Mouse (Mus musculus): ENCODE results near the gene Ifnk. TPM values are rescaled to one million over a fixed set of nuclear protein-coding genes. Genes with fewer than 3 reads are reported as not detected.
A peak's percentile ranks its signal among the peaks of the same experiment; 100 is the strongest.

Ifnk gene
- polyA plus RNA-seq, 1 experiment from 2014 or later = 0.27 TPM

DNA sequence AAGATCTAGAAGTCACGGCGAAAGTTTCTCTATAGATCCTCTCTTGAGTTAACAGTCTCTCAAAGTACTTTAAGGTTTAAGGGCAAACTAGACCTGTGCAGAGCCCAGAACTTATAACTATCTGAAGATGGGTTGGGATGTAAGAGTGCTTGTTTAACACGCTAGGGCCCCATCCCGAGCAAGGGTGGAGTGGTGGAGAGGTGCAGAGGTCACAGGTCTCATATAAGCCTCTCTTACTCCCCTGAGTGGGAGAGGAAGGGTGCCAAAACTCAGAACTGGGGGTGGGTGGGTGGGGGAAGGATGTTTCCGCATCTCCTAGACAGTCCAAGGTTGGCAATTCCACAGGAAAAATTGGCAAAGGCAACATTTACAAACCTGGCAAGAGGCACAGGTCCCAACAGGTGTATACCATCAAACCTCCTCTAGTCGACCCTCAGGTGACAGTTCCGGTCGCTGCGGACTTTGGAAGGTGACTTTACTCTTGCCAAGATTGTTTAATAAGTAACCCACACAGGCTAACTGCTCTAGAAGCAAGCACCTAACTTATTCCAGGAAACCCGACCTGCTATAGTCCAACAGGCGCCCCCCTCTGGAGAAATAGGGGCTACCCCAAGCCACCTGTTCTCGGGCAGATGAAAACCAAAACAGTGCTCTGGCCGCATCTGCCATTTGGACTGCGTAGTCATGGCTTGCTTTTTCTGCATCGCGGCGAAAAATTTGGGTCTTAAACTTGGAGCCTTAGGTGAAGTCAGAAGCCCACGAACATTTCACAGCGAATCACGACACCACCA, 3.5 kb downstream of the Ifnk start:
- H3K27ac ChIP-seq (ENCODE audit: low read length) = peak overlapping the region; percentile 81
- H3K9ac ChIP-seq (replicated peaks; ENCODE audit: low read length) = peak overlapping the region; percentile 80
- H3K4me2 ChIP-seq (replicated peaks; ENCODE audit: low read depth, low read length) = peak overlapping the region; percentile 79
- peaks cover 10% of the 10 kb centered on the region for H3K4me1 ChIP-seq (ENCODE audit: insufficient read depth, low read length)
- no peaks in the 10 kb centered on the region for H3K9me3 ChIP-seq (ENCODE audit: low read length)
- no peaks in the 10 kb centered on the region for H3K36me3 ChIP-seq (ENCODE audit: insufficient read depth, low read length)
- 17% methylated on average over 20 of the region's 20 CpGs for WGBS
- ATAC-seq (ENCODE audit: low FRiP score, low TSS enrichment) = peak; percentile 81
- 0 out of 2 replicates have a peak, but pooled peaks cover 4% of the 10 kb centered on the region for H3K27me3 ChIP-seq (ENCODE audit: insufficient read depth, low read length)
- H3K4me3 ChIP-seq (ENCODE audit: low read length) = peak overlapping the region; percentile 75

DNA sequence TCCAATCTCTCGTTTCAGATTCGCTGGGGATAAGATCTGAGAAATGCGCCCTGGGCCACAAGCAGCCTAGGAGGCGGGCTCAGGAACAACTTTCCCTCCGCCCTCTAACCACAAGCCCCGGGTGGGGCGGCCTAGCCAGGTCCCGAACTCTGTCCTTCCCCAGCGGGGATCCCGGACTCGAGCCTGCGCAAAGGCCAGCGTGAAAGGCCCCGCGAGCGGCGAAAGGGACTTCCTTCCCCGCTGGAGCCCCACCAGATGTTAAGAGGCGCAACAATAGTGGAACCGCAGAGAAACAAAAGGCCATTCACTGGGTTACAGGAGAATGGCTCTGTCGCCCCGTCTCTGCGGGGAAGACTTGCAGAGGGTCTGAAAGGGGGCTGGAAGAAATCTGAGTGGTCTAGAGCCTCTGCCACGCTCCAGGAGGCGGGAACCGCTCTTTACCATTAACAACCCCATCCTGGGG, 4.3 kb downstream of the Ifnk start:
- H3K36me3 ChIP-seq (ENCODE audit: insufficient read depth, low read length) = no peaks in the 10 kb centered on the region
- peak overlapping the region; percentile 80 for H3K9ac ChIP-seq (replicated peaks; ENCODE audit: low read length)
- no peaks in the 10 kb centered on the region for H3K9me3 ChIP-seq (ENCODE audit: low read length)
- 0 out of 2 replicates have a peak, but pooled peaks cover 4% of the 10 kb centered on the region for H3K27me3 ChIP-seq (ENCODE audit: insufficient read depth, low read length)
- peak overlapping the region; percentile 75 for H3K4me3 ChIP-seq (ENCODE audit: low read length)
- WGBS = under 1% methylated on average over 26 of the region's 26 CpGs
- peak; percentile 78 for ATAC-seq (ENCODE audit: low FRiP score, low TSS enrichment)
- peak overlapping the region; percentile 79 for H3K4me2 ChIP-seq (replicated peaks; ENCODE audit: low read depth, low read length)
- peaks cover 10% of the 10 kb centered on the region for H3K4me1 ChIP-seq (ENCODE audit: insufficient read depth, low read length)
- H3K27ac ChIP-seq (ENCODE audit: low read length) = peak overlapping the region; percentile 81

DNA sequence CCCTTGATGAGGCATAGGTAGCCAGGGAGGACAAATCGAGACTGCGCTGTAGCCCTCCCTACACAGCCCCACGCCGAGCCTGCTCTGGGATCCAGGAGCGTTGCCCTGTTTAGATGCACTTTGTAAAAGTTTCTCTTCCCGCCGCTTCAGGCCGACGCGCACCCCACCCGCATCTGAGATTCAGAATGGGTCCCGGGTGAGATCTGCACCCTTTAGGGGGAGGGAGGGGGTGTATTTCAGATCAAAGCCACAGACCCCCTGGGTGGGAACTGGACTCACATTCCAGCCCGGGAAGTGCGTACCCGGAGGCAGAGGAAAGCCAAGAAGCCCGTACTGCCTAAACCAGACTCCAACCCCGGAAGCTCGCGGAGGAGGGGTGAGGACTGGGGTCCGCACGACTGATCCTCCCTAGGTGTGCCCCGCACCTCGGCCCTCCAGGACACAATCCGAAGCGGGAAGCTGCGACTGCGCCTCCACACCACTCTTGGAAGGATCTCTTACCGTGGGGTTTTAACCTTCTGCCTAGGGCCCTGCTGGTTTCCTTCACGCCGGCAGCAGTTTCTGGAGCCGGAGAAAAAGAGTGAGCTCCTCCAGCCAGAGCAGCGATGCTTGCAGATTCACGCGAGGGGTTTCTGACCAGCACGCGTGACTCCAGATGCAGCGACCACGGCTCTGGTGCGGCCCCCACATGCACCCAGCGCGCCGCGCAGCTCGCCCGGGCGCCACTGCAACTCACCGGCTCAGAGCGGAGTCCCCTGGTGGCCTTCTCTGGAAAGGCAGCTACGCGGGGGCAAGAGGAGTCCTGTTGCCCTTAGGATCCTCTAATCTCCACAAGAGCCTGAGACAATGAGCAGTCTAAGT, 5.1 kb downstream of the Ifnk start, which contains the start of gene Mob3b:
Mob3b (minus strand) TSS at position 734 of the 861 bp plus-strand sequence.
- H3K27me3 ChIP-seq (ENCODE audit: insufficient read depth, low read length) = 0 out of 2 replicates have a peak, but pooled peaks cover 4% of the 10 kb centered on the region
- peak within 1 kb of the TSS; percentile 80 for H3K9ac ChIP-seq (replicated peaks; ENCODE audit: low read length)
- H3K4me3 ChIP-seq (ENCODE audit: low read length) = peak within 1 kb of the TSS; percentile 75
- ATAC-seq (ENCODE audit: low FRiP score, low TSS enrichment) = peak; percentile 76
- WGBS = under 1% methylated on average over 50 of the region's 50 CpGs
- peak within 1 kb of the TSS; percentile 79 for H3K4me2 ChIP-seq (replicated peaks; ENCODE audit: low read depth, low read length)
- H3K9me3 ChIP-seq (ENCODE audit: low read length) = no peaks in the 10 kb centered on the region
- H3K4me1 ChIP-seq (ENCODE audit: insufficient read depth, low read length) = peaks cover 10% of the 10 kb centered on the region
- peak within 1 kb of the TSS; percentile 81 for H3K27ac ChIP-seq (ENCODE audit: low read length)
- H3K36me3 ChIP-seq (ENCODE audit: insufficient read depth, low read length) = no peaks in the 10 kb centered on the region

DNA sequence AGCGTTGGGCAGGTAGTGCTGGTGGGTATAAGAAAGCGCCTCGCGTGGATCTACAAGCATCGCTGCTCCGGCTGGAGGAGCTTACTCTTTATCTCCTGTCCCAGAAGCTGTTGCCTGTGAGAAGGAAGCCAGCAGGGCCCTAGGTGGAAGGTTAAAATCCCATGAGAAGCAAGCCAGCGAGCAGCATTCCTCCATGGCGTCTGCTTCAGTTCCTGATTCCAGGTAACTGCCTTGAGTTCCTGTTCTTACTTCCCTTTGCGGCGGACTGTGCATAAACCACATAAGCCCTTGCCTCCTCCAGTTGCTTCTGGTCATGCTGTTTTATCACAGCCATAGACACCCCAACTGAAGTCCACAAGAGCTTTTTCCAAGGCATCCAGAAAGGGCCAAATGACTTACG, 6.0 kb downstream of the Ifnk start:
- Histone ChIP-seq H3K4me2 (replicated peaks; ENCODE audit: low read depth, low read length) (no peak overlapping the region), H3K4me3 (ENCODE audit: low read length) (no peak overlapping the region)
- WGBS = 59% methylated on average over 11 of the region's 11 CpGs

DNA sequence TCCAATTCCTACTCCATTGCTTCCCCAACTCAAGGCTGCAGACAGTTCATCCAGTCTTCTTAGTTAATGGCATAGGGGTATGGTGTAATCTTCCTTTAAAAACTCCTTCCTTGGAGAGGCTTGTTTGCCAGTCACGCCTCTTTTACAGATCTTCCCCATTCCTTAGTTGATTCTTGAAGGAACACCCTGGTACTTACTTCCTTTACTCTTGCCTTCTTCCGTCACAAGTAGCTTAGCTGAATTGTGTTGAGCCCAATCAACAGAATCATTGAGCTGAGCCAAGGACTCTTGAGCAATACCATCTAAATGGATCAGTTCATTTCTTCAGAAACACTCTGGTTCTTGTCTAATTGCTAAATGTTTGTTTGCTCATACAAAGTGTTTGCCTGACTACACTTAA, 13.4 kb downstream of the Ifnk start:
- no peaks in the 10 kb centered on the region for H3K9me3 ChIP-seq (ENCODE audit: low read length)
- no peak overlapping the region for H3K4me2 ChIP-seq (replicated peaks; ENCODE audit: low read depth, low read length)
- H3K4me1 ChIP-seq (ENCODE audit: insufficient read depth, low read length) = 0 out of 2 replicates have a peak, but pooled peaks cover 4% of the 10 kb centered on the region
- no peak overlapping the region for H3K9ac ChIP-seq (replicated peaks; ENCODE audit: low read length)
- H3K27ac ChIP-seq (ENCODE audit: low read length) = no peak overlapping the region
- no peaks in the 10 kb centered on the region for H3K36me3 ChIP-seq (ENCODE audit: insufficient read depth, low read length)
- H3K4me3 ChIP-seq (ENCODE audit: low read length) = no peak overlapping the region
- ATAC-seq (ENCODE audit: low FRiP score, low TSS enrichment) = no peak
- no peaks in the 10 kb centered on the region for H3K27me3 ChIP-seq (ENCODE audit: insufficient read depth, low read length)
- WGBS = 83% methylated on average over 2 of the region's 2 CpGs

More for the DNA sequence above, 6.0 kb downstream of the Ifnk start:
- ATAC-seq (ENCODE audit: low FRiP score, low TSS enrichment) = no peak
- Histone ChIP-seq H3K27me3 (ENCODE audit: insufficient read depth, low read length) (0 out of 2 replicates have a peak, but pooled peaks cover 4% of the 10 kb centered on the region), H3K27ac (ENCODE audit: low read length) (no peak overlapping the region), H3K9me3 (ENCODE audit: low read length) (no peaks in the 10 kb centered on the region), H3K36me3 (ENCODE audit: insufficient read depth, low read length) (no peaks in the 10 kb centered on the region), H3K4me1 (ENCODE audit: insufficient read depth, low read length) (peaks cover 10% of the 10 kb centered on the region), H3K9ac (replicated peaks; ENCODE audit: low read length) (no peak overlapping the region)

DNA sequence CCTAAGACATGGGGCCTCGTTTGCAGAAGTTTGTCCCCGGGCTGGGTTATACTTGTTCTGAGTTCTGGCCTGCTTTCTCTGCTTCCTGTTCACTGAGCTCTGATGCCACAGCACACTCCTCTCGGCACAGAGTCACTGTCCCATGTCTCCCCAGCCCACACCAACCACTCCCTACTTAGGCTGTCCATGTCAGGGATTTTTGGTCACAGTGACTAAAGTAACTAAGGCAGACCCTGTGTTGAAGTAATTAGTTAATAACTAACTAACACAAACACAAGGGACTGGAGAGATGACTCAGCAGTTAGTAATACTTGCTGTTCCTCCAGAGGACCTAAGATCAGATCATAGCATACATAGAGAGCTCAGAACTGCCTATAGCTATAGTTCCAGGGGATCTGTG, 14.1 kb downstream of the Ifnk start:
- Histone ChIP-seq H3K9me3 (ENCODE audit: low read length) (no peaks in the 10 kb centered on the region), H3K27ac (ENCODE audit: low read length) (no peak overlapping the region), H3K4me2 (replicated peaks; ENCODE audit: low read depth, low read length) (no peak overlapping the region), H3K27me3 (ENCODE audit: insufficient read depth, low read length) (no peaks in the 10 kb centered on the region), H3K4me3 (ENCODE audit: low read length) (no peak overlapping the region), H3K4me1 (ENCODE audit: insufficient read depth, low read length) (0 out of 2 replicates have a peak, but pooled peaks cover 4% of the 10 kb centered on the region), H3K9ac (replicated peaks; ENCODE audit: low read length) (no peak overlapping the region), H3K36me3 (ENCODE audit: insufficient read depth, low read length) (no peaks in the 10 kb centered on the region)
- 74% methylated on average over 3 of the region's 3 CpGs for WGBS
- peak; percentile 76 for ATAC-seq (ENCODE audit: low FRiP score, low TSS enrichment)

DNA sequence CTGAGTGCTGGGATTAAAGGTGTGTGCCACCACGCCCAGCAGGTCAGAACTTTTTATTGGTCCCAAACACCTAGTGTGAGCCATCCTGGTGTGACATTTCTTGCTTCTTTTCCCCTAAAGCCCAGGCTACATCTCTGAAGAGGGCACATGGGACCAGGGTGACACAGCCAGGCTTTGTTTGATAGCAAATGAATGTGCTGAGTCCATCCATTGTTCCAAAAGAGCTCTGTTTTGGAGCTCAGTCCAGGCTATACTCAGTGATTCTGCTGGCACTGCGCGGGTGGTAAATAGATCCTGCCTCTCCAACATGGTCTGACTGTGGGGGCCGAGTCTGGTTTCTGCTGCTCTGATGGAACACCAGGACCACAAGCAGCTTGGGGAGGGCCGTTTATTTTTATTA, 16.0 kb downstream of the Ifnk start:
- ATAC-seq (ENCODE audit: low FRiP score, low TSS enrichment) = no peak
- 71% methylated on average over 5 of the region's 5 CpGs for WGBS
- Histone ChIP-seq H3K9me3 (ENCODE audit: low read length) (no peaks in the 10 kb centered on the region), H3K36me3 (ENCODE audit: insufficient read depth, low read length) (no peaks in the 10 kb centered on the region), H3K9ac (replicated peaks; ENCODE audit: low read length) (no peak overlapping the region), H3K4me2 (replicated peaks; ENCODE audit: low read depth, low read length) (no peak overlapping the region), H3K27me3 (ENCODE audit: insufficient read depth, low read length) (no peaks in the 10 kb centered on the region), H3K4me3 (ENCODE audit: low read length) (no peak overlapping the region), H3K27ac (ENCODE audit: low read length) (no peak overlapping the region), H3K4me1 (ENCODE audit: insufficient read depth, low read length) (0 out of 2 replicates have a peak, but pooled peaks cover 4% of the 10 kb centered on the region)

DNA sequence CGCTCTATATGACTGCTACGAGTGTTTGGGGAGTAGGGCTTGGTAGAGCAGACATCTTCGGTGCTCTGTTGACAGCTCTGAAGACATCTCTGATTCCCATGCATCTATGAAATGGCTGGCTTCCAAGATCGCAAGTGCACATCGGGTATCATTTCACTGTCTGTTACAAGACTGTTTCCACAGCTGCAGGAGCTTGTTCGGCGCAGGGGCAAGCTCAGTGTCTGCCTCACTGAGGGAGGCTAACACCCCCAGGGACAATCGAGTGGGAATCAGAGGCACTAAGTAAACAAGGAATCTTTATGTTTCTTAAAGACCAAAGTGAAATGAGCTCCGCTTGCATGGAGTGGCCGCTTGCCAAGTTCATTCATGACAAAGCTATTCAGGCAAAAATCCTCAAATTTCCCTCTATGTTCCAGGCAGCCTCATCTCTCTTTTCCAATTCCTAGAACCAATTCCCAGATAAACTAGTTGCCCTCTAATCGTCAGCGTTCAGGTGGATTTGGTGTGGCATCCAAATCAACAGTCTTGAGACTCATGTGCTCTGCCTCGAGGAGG, 17.8 kb downstream of the Ifnk start:
- H3K27me3 ChIP-seq (ENCODE audit: insufficient read depth, low read length) = no peaks in the 10 kb centered on the region
- no peak overlapping the region for H3K27ac ChIP-seq (ENCODE audit: low read length)
- 53% methylated on average over 13 of the region's 13 CpGs for WGBS
- H3K4me1 ChIP-seq (ENCODE audit: insufficient read depth, low read length) = 0 out of 2 replicates have a peak, but pooled peaks cover 4% of the 10 kb centered on the region
- no peak overlapping the region for H3K4me2 ChIP-seq (replicated peaks; ENCODE audit: low read depth, low read length)
- no peak overlapping the region for H3K9ac ChIP-seq (replicated peaks; ENCODE audit: low read length)
- H3K36me3 ChIP-seq (ENCODE audit: insufficient read depth, low read length) = no peaks in the 10 kb centered on the region
- no peaks in the 10 kb centered on the region for H3K9me3 ChIP-seq (ENCODE audit: low read length)
- H3K4me3 ChIP-seq (ENCODE audit: low read length) = no peak overlapping the region
- no peak for ATAC-seq (ENCODE audit: low FRiP score, low TSS enrichment)

DNA sequence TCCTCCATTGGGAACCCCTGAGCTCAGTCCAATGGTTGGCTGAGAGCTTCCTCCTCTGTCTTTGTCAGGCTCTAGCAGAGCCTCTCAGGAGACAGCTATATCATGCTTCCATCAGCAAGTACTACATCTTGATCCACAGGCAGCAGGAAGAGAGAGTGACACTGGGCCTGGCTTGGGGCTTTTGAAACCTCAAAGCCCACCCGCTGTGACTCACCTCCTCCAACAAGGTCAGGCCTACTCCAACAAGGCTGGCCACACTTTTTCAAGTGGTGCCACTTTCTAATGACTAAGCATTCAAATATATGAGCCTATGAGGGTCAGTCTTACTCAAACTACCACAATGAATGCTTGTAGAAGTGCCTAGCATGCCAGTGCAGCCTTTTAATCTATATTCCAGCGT, 20.6 kb downstream of the Ifnk start:
- Histone ChIP-seq H3K9ac (replicated peaks; ENCODE audit: low read length) (no peak overlapping the region), H3K4me3 (ENCODE audit: low read length) (no peak overlapping the region), H3K4me2 (replicated peaks; ENCODE audit: low read depth, low read length) (no peak overlapping the region), H3K36me3 (ENCODE audit: insufficient read depth, low read length) (no peaks in the 10 kb centered on the region), H3K27ac (ENCODE audit: low read length) (no peak overlapping the region), H3K9me3 (ENCODE audit: low read length) (no peaks in the 10 kb centered on the region), H3K4me1 (ENCODE audit: insufficient read depth, low read length) (0 out of 2 replicates have a peak, but pooled peaks cover 4% of the 10 kb centered on the region), H3K27me3 (ENCODE audit: insufficient read depth, low read length) (no peaks in the 10 kb centered on the region)
- ATAC-seq (ENCODE audit: low FRiP score, low TSS enrichment) = no peak
- WGBS = 90% methylated on average over 2 of the region's 2 CpGs

All from kidney, embryonic 16.5 days (tissue).